Mouse (Mus musculus): Measurements from ENCODE around the gene Hydin. TPM values are rescaled to one million over a fixed set of nuclear protein-coding genes. Genes with fewer than 3 reads are reported as not detected.
"Not testable (repeated sequence)": the region's sequence is repeated elsewhere in the genome, so short reads cannot be mapped to it uniquely, and the experiment has no call there.

The Hydin gene
- polyA plus RNA-seq, 1 experiment from 2014 or later, result 0.52 TPM

GRCm38 (mm10) chr8:110346915-110347314, 80.1 kb downstream of the Hydin start:
- no peak for DNase-seq (ENCODE audit: low spot score)
- 100% methylated on average over 1 of the region's 1 CpGs for WGBS
- H3K4me3 ChIP-seq, result no peak overlapping the region

DNA sequence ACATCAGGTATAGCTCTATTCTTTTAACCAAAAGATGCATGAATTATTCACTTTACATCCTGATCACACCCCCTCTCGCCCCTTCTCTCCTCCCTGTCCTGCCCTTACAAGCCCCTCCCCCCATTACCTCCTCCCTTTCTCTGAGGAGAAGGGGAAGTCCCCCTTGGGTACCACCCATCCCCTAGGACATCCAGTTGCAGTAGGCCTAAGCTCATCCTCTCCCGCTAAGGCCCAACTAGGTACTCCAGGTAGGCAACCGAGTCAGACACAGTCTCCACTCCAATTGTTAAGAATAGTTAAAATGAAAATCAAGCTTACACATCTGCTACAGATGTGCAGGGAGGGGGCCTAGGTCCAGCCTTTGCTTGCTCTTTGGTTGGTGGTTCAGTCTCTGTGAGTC, 83.9 kb downstream of the Hydin start:
- no peaks in the 10 kb centered on the region for H3K4me1 ChIP-seq (replicated peaks)
- no peak for DNase-seq (ENCODE audit: low spot score)
- H3K4me3 ChIP-seq, result no peak overlapping the region
- no peaks in the 10 kb centered on the region for H3K36me3 ChIP-seq
- no peak overlapping the region for H3K27ac ChIP-seq
- WGBS, result 80% methylated on average over 3 of the region's 3 CpGs
- no peaks in the 10 kb centered on the region for H3K9me3 ChIP-seq
- H3K27me3 ChIP-seq (ENCODE audit: insufficient read depth, poor library complexity, severe bottlenecking), result no peaks in the 10 kb centered on the region

More at GRCm38 (mm10) chr8:110346915-110347314, 80.1 kb downstream of the Hydin start:
- Histone ChIP-seq H3K27me3 (ENCODE audit: insufficient read depth, poor library complexity, severe bottlenecking) (no peaks in the 10 kb centered on the region), H3K27ac (no peak overlapping the region), H3K4me1 (replicated peaks) (no peaks in the 10 kb centered on the region), H3K9me3 (no peaks in the 10 kb centered on the region), H3K36me3 (no peaks in the 10 kb centered on the region)

- H3K4me3 ChIP-seq, result no peak overlapping the region
- H3K27ac ChIP-seq, result no peak overlapping the region
- H3K36me3 ChIP-seq, result no peaks in the 10 kb centered on the region
- H3K4me1 ChIP-seq (replicated peaks), result no peaks in the 10 kb centered on the region
- H3K9me3 ChIP-seq, result no peaks in the 10 kb centered on the region
- 84% methylated on average over 5 of the region's 5 CpGs for WGBS
- H3K27me3 ChIP-seq (ENCODE audit: insufficient read depth, poor library complexity, severe bottlenecking), result no peaks in the 10 kb centered on the region
- DNase-seq (ENCODE audit: low spot score), result no peak
These were observed 85.1 kb downstream of the Hydin start for GRCm38 (mm10) chr8:110351909-110352308.

DNA sequence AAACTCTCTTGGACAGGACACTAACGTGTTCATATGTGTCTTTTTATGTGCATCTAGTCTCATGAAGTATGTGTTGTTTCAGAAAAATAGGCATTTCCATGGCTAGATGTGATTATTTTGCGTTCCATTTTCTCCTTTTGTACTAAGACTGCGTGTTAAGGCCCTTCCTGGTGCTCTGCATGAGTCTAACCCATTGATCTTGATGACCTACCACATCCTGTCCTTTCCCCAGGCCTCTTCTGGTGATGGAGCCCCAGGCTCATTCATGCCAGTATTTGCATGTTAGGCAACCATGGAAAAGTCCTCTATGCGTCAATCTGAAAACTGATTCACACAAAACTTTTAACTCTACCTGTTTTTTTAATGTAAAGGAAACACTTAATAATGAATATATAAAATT, 96.2 kb downstream of the Hydin start:
- WGBS, result 86% methylated on average over 4 of the region's 4 CpGs
- Histone ChIP-seq H3K27me3 (ENCODE audit: insufficient read depth, poor library complexity, severe bottlenecking) (no peaks in the 10 kb centered on the region), H3K9me3 (0 out of 2 replicates have a peak, but pooled peaks cover 2% of the 10 kb centered on the region), H3K27ac (no peak overlapping the region), H3K4me3 (no peak overlapping the region), H3K36me3 (no peaks in the 10 kb centered on the region), H3K4me1 (replicated peaks) (0 out of 2 replicates have a peak, but pooled peaks cover 3% of the 10 kb centered on the region)
- no peak for DNase-seq (ENCODE audit: low spot score)

GRCm38 (mm10) chr8:110372836-110373235, 106.1 kb downstream of the Hydin start:
- no peaks in the 10 kb centered on the region for H3K36me3 ChIP-seq
- no peak for DNase-seq (ENCODE audit: low spot score)
- no peaks in the 10 kb centered on the region for H3K4me1 ChIP-seq (replicated peaks)
- no peaks in the 10 kb centered on the region for H3K9me3 ChIP-seq
- no peak overlapping the region for H3K27ac ChIP-seq
- 84% methylated on average over 13 of the region's 13 CpGs for WGBS
- no peak overlapping the region for H3K4me3 ChIP-seq
- H3K27me3 ChIP-seq (ENCODE audit: insufficient read depth, poor library complexity, severe bottlenecking), result no peaks in the 10 kb centered on the region

DNA sequence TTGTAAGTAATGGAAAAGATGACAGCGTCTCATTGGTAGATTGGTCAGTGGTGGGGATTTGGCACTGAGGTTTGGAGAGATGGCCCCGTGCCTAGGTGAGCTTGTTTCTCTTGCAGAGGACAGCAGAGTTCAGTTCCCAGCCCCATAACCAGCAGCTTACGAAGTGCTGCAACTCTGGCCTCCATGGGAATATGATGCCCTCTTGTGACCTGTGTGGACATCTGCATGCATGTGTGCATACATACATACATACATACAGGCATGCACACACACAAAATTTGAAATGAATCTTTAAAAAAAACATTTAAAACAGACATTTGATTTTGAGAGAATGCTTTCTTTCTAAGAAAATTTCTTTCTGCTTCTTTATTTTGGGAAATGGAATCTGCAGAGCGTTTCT, 106.9 kb downstream of the Hydin start:
- no peaks in the 10 kb centered on the region for H3K4me1 ChIP-seq (replicated peaks)
- WGBS, result 87% methylated on average over 4 of the region's 4 CpGs
- no peak overlapping the region for H3K27ac ChIP-seq
- no peaks in the 10 kb centered on the region for H3K36me3 ChIP-seq
- no peak overlapping the region for H3K4me3 ChIP-seq
- DNase-seq (ENCODE audit: low spot score), result no peak
- no peaks in the 10 kb centered on the region for H3K9me3 ChIP-seq
- H3K27me3 ChIP-seq (ENCODE audit: insufficient read depth, poor library complexity, severe bottlenecking), result no peaks in the 10 kb centered on the region

DNA sequence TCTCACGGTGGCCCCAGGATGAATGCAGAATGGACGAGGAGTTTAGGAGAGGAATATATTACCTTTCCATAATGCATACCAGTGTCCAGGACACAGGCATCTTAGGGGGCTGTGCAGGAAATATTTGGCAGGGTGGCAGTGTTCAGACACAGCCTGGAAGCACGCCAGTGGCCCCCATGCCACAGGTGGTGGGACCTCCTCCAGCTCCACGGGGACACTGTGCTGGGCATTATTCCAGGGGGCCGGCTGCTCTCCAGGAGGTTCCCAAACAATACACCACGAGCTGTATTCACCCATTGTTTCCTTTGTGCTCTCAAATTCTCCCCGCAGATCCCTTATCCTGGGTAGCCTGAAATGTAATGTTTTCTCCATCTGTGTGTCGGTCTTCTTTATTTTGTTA, 116.0 kb downstream of the Hydin start:
- 33% methylated on average over 8 of the region's 8 CpGs for WGBS
- no peak overlapping the region for H3K4me3 ChIP-seq
- H3K36me3 ChIP-seq, result no peaks in the 10 kb centered on the region
- H3K27me3 ChIP-seq (ENCODE audit: insufficient read depth, poor library complexity, severe bottlenecking), result no peaks in the 10 kb centered on the region
- DNase-seq (ENCODE audit: low spot score), result no peak
- H3K9me3 ChIP-seq, result no peaks in the 10 kb centered on the region
- H3K4me1 ChIP-seq (replicated peaks), result peaks cover 6% of the 10 kb centered on the region; the same call in 1 of the 2 replicates
- no peak overlapping the region for H3K27ac ChIP-seq

- DNase-seq (ENCODE audit: low spot score), result not testable (repeated sequence)
- 91% methylated on average over 6 of the region's 6 CpGs for WGBS
These were observed 117.9 kb downstream of the Hydin start for GRCm38 (mm10) chr8:110384632-110385031.

GRCm38 (mm10) chr8:110395656-110396055, 128.9 kb downstream of the Hydin start:
- no peaks in the 10 kb centered on the region for H3K36me3 ChIP-seq
- no peak overlapping the region for H3K4me3 ChIP-seq
- WGBS, result 88% methylated on average over 4 of the region's 4 CpGs
- no peaks in the 10 kb centered on the region for H3K27me3 ChIP-seq (ENCODE audit: insufficient read depth, poor library complexity, severe bottlenecking)
- no peak for DNase-seq (ENCODE audit: low spot score)
- H3K9me3 ChIP-seq, result no peaks in the 10 kb centered on the region
- no peaks in the 10 kb centered on the region for H3K4me1 ChIP-seq (replicated peaks)
- H3K27ac ChIP-seq, result no peak overlapping the region

More at GRCm38 (mm10) chr8:110384632-110385031, 117.9 kb downstream of the Hydin start:
- H3K27me3 ChIP-seq (ENCODE audit: insufficient read depth, poor library complexity, severe bottlenecking); H3K36me3 ChIP-seq; H3K27ac ChIP-seq; H3K4me3 ChIP-seq; H3K9me3 ChIP-seq; H3K4me1 ChIP-seq (replicated peaks): not testable (repeated sequence)

GRCm38 (mm10) chr8:110400536-110400935, 133.8 kb downstream of the Hydin start:
- Histone ChIP-seq H3K4me1 (replicated peaks) (no peaks in the 10 kb centered on the region), H3K27ac (no peak overlapping the region), H3K27me3 (ENCODE audit: insufficient read depth, poor library complexity, severe bottlenecking) (no peaks in the 10 kb centered on the region), H3K36me3 (no peaks in the 10 kb centered on the region), H3K9me3 (no peaks in the 10 kb centered on the region), H3K4me3 (no peak overlapping the region)
- WGBS, result 90% methylated on average over 6 of the region's 6 CpGs
- no peak for DNase-seq (ENCODE audit: low spot score)

- Histone ChIP-seq H3K4me1 (replicated peaks) (no peaks in the 10 kb centered on the region), H3K27ac (no peak overlapping the region), H3K4me3 (no peak overlapping the region), H3K36me3 (no peaks in the 10 kb centered on the region), H3K27me3 (ENCODE audit: insufficient read depth, poor library complexity, severe bottlenecking) (no peaks in the 10 kb centered on the region), H3K9me3 (no peaks in the 10 kb centered on the region)
- no peak for DNase-seq (ENCODE audit: low spot score)
- 87% methylated on average over 6 of the region's 6 CpGs for WGBS
These were observed 135.5 kb downstream of the Hydin start for GRCm38 (mm10) chr8:110402311-110402710.

DNA sequence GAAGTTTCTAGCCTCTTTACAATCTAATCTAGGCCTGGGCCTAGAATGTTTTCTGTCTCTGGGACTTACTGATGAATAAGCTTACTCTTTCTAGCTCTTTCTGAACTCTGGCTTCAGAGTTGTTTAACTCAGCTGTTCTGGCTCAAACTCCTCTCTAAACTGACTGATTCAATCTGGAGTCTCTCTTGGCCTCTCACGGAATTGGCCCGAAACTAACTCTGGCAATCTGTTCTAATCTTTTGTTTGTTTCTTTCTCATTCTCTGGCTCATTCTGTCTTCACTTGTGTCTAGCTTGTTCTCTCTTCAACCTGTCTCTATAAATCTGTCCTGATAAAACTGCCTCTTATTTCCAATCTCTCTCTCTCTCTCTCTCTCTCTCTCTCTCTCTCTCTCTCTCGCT, 137.7 kb downstream of the Hydin start:
- WGBS, result 90% methylated on average over 3 of the region's 3 CpGs
- H3K4me3 ChIP-seq, result no peak overlapping the region
- DNase-seq (ENCODE audit: low spot score), result no peak
- H3K4me1 ChIP-seq (replicated peaks), result no peaks in the 10 kb centered on the region
- no peaks in the 10 kb centered on the region for H3K27me3 ChIP-seq (ENCODE audit: insufficient read depth, poor library complexity, severe bottlenecking)
- H3K9me3 ChIP-seq, result no peaks in the 10 kb centered on the region
- no peaks in the 10 kb centered on the region for H3K36me3 ChIP-seq
- H3K27ac ChIP-seq, result no peak overlapping the region

GRCm38 (mm10) chr8:110415121-110415520, 148.3 kb downstream of the Hydin start:
- H3K36me3 ChIP-seq, result no peaks in the 10 kb centered on the region
- H3K4me1 ChIP-seq (replicated peaks), result peaks cover 11% of the 10 kb centered on the region
- H3K4me3 ChIP-seq, result no peak overlapping the region
- no peaks in the 10 kb centered on the region for H3K9me3 ChIP-seq
- 73% methylated on average over 4 of the region's 4 CpGs for WGBS
- H3K27me3 ChIP-seq (ENCODE audit: insufficient read depth, poor library complexity, severe bottlenecking), result no peaks in the 10 kb centered on the region
- H3K27ac ChIP-seq, result no peak overlapping the region
- DNase-seq (ENCODE audit: low spot score), result no peak

- Histone ChIP-seq H3K36me3 (no peaks in the 10 kb centered on the region), H3K27me3 (ENCODE audit: insufficient read depth, poor library complexity, severe bottlenecking) (no peaks in the 10 kb centered on the region), H3K4me1 (replicated peaks) (peaks cover 11% of the 10 kb centered on the region), H3K27ac (no peak overlapping the region), H3K4me3 (no peak overlapping the region), H3K9me3 (no peaks in the 10 kb centered on the region)
- 88% methylated on average over 3 of the region's 3 CpGs for WGBS
- no peak for DNase-seq (ENCODE audit: low spot score)
These were observed 150.2 kb downstream of the Hydin start for GRCm38 (mm10) chr8:110416931-110417330.
